Mouse (Mus musculus) cerebellum, adult 11 months (tissue): ENCODE measurements around the gene Ly6g6d.

Experiments used
- DNase-seq: peaks from one replicate; pipeline ENCODE4 v3.0.0; 2022

Gene Ly6g6d

GRCm38 (mm10) chr17:35066084-35066483, 11.8 kb downstream of the Ly6g6d start, which contains the start of gene Mpig6b:
Mpig6b (minus strand) TSS chr17:35066184.
- DNase-seq = no peak

GRCm38 (mm10) chr17:35064951-35065947, 12.6 kb downstream of the Ly6g6d start, which contains the start of gene Ly6g6c:
Ly6g6c (plus strand) TSS chr17:35065388.
- no peak for DNase-seq

DNA sequence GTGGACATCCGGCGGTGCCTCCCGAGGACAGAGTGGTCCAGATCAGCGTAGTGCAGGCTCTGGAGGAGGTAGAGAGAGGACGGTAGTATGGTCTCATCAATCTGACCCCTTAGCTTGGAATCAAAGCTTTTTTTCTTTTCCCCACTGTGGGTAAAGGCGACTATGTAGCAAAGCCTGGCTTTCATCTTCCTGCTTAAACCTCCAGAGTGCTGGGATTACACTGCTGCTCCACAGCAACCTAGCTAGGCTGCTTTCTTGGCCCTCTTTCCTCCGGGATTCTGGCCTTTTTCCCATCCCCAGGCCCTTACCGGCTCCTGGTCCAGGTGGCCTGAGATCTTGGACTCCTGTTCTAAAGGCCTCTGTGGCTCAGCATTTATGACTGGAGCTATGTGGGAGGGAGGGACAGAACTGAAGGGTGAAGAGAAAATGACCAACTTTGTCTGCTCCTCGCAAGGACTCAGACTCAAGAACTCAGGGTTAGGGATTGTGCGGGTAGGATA, 13.4 kb downstream of the Ly6g6d start:
- DNase-seq = peak; percentile 66

DNA sequence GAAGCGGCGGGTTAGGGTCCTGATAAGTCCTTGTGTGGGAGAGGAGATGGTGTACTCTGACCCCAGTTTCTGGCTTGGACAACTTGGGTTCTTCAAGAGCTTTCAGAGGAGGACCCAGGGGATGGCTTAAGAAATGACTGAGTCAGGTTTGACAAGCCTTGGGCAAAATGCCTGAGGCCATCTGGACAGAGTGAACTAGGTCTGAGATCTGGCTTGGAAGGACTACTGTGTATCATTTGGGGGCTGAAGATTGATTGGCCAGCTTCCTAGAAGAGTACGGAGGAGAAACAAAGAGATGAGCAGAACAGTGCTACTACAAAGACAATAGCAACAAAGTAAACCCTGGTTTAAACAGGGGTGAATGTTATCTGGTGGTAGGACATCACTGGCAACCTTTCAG, 14.4 kb downstream of the Ly6g6d start:
- DNase-seq = no peak

DNA sequence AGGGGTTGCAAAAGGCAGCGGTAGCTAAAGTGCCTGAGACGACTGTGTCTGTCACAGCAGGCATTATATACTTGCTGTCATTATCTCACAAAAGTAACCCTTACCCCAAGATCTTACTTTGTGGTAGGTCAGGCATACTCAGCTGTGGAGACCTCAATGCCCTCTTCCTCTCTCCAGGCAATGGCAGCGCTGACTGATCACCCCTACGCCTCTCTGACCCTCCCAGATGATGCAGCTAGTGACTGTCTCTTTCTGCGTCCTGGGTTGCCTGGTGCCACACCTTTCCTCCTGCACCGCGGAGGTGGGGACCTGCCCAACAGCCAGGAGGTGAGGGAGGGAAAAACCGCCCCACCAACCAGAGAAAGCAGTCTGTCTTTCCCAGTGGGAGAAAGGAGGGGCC, 16.6 kb downstream of the Ly6g6d start:
- DNase-seq = no peak

DNA sequence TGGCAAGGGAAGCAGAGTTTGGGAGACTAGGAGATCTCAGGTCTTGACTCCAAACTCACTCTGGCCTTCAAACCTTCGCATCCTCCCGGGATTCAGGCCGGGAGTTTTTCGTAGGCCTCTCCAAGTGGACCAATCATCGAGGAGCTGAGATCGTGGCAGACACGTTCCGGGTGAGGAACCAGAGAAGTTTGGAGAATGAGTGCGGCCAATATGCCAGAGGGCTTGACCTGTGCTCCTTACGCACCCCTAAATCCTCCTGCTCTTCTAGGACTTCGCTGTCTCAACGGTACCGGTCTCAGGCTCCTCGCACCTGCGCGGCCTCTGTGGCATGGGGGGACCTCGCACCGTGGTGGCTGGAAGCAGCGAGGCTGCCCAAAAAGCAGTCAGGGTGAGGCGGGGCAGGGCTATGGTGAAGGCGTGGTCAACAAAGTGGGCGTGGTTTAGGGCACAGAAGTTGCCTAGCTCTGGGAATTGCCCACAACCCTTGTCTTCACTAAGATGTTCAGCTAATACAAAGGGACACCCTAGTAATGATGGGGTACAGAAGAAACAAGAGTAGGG, 17.0 kb downstream of the Ly6g6d start:
- no peak for DNase-seq

DNA sequence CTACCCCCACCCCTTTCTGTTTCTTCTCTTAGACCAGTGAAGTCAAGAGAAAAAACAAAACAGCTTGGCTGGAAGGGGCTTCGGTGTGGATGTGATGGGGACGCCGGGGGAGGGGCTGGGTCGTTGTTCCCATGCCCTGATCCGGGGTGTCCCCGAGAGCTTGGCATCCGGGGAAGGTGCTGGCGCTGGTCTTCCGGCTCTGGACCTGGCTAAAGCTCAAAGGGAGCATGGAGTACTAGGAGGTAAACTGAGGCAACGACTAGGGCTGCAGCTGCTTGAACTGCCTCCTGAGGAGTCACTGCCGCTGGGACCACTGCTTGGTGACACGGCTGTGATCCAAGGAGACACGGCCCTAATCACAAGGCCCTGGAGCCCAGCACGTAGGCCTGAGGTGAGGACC, 17.8 kb downstream of the Ly6g6d start:
- no peak for DNase-seq

- peak; percentile 83 for DNase-seq
Measured at GRCm38 (mm10) chr17:35058911-35059892, 18.7 kb downstream of the Ly6g6d start, which contains the start of gene Ddah2. Ddah2 (plus strand) TSS chr17:35059035.

DNA sequence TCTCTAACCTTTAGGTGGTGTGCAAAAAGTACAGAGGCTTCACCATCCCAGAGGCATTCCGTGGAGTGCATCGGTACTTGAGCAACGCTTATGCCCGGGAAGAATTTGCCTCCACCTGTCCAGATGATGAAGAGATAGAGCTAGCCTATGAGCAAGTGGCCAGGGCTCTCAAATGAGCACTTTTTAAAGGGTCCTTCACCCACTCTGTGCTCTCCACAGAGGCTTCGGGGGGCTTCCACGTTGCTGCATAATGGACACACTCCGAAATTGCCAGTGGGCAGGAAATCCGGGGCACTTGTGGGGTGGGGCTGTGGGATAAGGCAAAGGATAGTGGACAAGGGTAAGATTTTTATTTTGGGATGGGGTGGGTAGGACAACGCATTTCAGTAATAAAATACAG, 19.5 kb downstream of the Ly6g6d start:
- no peak for DNase-seq

DNA sequence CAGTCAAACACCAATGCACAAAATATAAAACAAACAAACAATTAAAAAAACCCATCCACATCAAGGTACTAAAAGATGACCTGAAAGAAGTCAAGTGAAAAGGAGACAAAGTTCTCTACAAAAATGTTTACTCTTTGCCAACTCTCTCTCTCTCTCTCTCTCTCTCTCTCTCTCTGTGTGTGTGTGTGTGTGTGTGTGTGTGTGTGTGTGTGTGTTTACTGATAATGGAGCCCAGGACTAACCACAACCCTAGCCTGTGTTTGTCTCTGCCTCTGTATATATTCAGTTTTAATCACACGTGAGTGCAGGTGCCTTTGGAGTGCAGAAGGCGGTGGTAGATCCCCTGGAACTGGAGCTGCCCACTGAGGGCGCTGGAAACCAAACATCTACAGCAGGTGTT, 20.8 kb downstream of the Ly6g6d start:
- no peak for DNase-seq

DNA sequence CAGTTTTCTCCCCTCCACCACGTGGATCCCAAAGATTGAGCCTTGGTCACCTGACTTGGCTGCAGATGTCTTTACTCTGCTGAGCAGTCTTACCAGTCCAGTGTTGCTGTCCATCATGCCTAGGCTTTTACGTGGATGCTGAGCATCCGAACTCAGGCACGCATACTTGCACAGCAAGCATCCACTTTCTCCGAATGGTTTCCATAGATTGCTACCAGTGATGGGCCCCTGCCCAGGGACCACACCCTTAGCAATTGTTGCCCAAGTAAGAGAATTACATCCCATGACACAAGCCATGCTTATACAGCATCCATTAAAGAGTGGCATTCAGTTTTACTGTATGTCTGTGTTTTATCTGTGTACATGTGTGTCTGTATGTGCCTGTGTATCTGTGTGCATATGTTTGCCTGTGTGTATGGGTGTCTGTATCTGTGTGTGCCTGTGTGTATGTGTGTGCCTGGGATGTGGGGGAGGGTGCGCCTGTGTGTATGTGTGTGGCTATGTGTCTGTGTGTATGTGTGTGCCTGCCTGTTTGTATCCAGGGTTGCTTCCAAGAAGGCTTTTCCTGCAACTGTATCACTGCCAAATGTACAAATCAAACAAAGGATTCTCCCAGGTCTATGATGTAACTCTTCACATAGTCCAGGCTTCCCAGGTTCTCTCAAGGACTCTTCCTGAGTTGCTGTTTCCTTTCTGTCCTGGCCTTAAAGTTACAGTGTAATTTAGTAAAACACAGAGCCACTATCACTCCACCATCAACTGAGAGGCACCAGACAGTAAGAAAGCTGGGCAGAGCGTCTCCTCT, 22.0 kb downstream of the Ly6g6d start:
- no peak for DNase-seq

DNA sequence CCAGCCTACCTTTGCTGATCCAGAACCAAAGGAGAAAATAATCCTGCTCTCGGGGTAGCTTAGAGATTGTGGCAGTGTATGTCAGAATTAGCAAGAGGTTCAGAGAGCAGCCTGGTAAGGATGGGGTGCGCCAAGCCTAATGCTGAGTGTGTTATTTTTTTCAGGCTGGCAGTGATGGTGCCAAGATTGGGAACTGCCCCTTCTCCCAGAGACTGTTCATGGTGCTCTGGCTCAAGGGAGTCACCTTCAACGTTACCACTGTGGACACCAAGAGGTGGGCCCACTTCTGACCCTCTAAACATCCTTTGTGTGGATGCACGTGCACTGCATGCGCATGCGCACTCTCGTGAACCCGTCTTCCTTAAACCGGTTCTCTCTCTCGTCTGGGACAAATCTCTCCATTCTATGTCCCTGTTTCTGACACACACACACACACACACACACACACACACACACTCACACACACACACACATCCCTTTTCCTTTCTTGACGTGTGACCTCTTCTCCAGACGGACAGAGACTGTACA, 25.5 kb downstream of the Ly6g6d start:
- no peak for DNase-seq

GRCm38 (mm10) chr17:35051156-35052086, 26.4 kb downstream of the Ly6g6d start:
- no peak for DNase-seq

- DNase-seq = no peak
Measured at GRCm38 (mm10) chr17:35050126-35050750, 27.6 kb downstream of the Ly6g6d start.

- no peak for DNase-seq
Measured at GRCm38 (mm10) chr17:35049561-35050016, 28.3 kb downstream of the Ly6g6d start, which contains the start of gene Clic1. Clic1 (plus strand) TSS chr17:35049966.

DNA sequence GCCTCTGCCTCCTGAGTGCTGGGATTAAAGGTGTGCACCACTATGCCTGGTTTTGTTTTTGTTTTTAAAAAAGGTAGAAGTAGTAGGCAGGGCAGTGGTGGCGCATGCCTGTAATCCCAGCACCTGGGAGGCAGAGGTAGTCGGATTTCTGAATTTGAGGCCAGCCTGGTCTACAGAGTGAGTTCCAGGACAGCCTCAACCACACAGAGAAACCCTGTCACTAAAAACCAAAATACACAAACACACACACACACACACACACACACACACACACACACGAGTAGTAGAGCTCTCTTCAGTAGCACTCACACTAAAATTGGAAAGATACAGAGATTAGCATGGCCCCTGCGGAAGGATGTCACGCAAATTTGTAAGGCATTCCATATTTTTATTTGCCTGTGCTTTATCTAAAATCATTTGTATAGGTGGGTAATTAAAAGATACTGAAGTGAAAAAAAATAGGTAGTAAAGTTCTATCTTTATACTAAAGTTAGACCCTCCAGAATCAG, 28.9 kb downstream of the Ly6g6d start:
- DNase-seq = no peak

DNA sequence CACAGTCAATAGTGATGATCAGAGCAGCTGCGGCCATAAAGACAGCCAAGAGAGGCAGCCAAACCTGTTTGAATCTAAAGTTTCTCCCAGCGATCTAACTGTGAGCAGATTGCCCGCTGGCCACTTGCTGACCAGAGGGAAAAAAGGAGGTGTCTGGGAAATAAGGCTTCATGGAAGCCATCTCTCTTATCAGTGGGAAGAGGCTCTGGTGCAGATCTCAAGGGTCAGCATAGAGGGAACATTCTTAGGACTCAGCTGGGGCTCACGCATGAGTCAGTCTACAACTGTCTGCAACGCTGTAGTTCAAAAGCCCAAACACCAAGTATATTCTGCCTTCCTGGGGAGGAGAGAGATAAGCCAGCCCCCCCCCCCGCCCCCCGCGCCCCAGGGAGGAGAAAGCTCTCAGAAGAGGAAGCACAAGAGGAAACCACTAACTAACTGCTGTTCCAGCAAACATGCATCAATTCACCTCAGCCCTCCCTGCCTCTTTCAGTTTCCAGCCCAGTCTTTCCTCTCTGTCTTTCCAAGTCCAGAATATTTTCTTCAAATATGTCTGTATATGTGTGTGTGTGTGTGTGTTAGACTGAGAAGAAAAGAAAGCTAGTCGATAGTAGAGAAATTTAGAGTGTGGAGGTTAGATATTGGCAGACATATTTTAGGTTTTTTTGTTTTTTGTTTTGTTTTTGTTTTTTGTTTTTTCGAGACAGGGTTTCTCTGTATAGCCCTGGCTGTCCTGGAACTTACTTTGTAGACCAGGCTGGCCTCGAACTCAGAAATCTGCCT, 29.5 kb downstream of the Ly6g6d start:
- no peak for DNase-seq

DNA sequence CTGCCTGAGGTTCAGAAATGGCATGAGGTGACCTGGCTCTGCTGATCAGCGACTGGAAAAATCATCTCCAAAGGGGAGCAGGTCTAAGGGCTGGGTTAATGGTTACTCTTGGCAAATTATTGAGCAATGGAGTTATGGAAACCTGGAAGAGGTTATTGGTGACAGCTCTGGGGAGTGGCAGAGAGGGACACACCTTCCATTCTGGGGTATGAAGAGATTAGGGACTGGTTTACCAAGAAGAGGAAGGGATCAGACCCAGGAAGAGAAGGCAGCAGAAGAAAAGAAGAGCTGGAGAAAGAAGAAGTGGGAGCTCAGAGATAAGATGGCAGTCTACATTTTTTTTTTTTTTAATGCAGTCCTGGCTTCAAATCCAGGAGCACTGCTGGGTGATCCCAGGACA, 30.2 kb downstream of the Ly6g6d start:
- no peak for DNase-seq
